ENCODE assay signal across 9 mouse cellular contexts in the genomic region with DNA sequence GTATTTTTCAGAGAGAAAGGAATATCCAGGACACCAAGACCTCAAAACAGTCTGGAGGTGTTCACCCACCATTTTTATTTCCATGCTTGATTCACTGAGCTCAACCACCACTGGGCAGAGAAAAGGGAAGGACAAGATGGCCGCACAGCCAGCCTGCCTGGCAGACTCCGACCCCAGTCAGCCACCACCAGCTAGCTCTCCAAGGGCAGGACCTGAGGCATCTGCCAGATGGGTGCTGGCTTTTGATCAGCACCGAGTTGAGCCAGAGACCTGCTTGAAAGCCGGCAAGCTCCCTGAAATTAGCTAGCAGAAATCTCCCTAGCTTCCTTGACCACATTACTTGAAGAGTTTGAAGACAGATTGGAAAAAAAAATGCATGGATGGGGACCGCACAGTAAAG.
DNase-seq lines count a peak whose midpoint lies in the region; ATAC-seq and TF ChIP-seq lines count a peak whose summit lies in the region.
"Had no signal": no experiment of that assay in that cellular context is flagged by ENCODE, and none has a peak within 500 bp of the region (broad histone marks: within the 10 kb centered on the region; RNA-seq: fewer than 3 reads in every experiment).

No protein-coding gene starts in this region.

- TF ChIP-seq CTCF in brain, embryonic 14.5 days (IDR thresholded peaks at IDR 0.05; ENCODE audit: borderline replicate concordance, extremely low read depth, insufficient read depth, insufficient read length) = no peak

- no peaks in the 10 kb centered on the region for H3K9me3 ChIP-seq in heart, embryonic 12.5 days (replicated peaks)
- H3K9me3 ChIP-seq in limb, embryonic 14.5 days (ENCODE audit: control insufficient read depth, low read length) = no peaks in the 10 kb centered on the region

- H3K27ac ChIP-seq in heart, embryonic 12.5 days (ENCODE audit: poor library complexity, severe bottlenecking) = peak overlapping the region; percentile 93
- H3K27ac ChIP-seq in limb, embryonic 14.5 days (replicated peaks; ENCODE audit: low read depth, low read length) = peak overlapping the region; percentile 96

- no peak for ATAC-seq in heart, embryonic 12.5 days (ENCODE audit: insufficient number of reproducible peaks, low FRiP score)
- ATAC-seq in limb, embryonic 14.5 days (ENCODE audit: low FRiP score, low read depth) = no peak
- no peak for ATAC-seq in frontal cortex, adult (ENCODE audit: low TSS enrichment)

- no peaks in the 10 kb centered on the region for H3K27me3 ChIP-seq in heart, embryonic 12.5 days (replicated peaks)
- H3K27me3 ChIP-seq in limb, embryonic 14.5 days (ENCODE audit: control insufficient read depth, insufficient read depth, low read length) = no peaks in the 10 kb centered on the region

- no peak overlapping the region for H3K4me2 ChIP-seq in heart, embryonic 12.5 days
- H3K4me2 ChIP-seq in limb, embryonic 14.5 days (replicated peaks; ENCODE audit: low read depth, low read length, severe bottlenecking) = 0 out of 2 replicates have a peak overlapping the region, but pooled peaks have one; percentile 58

- no peak for TF ChIP-seq POLR2A in brain, embryonic 14.5 days (IDR thresholded peaks at IDR 0.05; ENCODE audit: borderline replicate concordance, extremely low read depth, insufficient read depth, insufficient read length, poor library complexity, severe bottlenecking)
- no peak for TF ChIP-seq POLR2A in limb, embryonic 14.5 days (IDR thresholded peaks at IDR 0.05; ENCODE audit: borderline replicate concordance, extremely low read depth, insufficient read depth, insufficient read length)

- WGBS in heart, embryonic 12.5 days = 67% methylated on average over 5 of the region's 5 CpGs
- WGBS in limb, embryonic 14.5 days = 45% methylated on average over 5 of the region's 5 CpGs

- H3K36me3 ChIP-seq in heart, embryonic 12.5 days = no peaks in the 10 kb centered on the region
- no peaks in the 10 kb centered on the region for H3K36me3 ChIP-seq in limb, embryonic 14.5 days (ENCODE audit: control insufficient read depth, insufficient read depth, low read length)

- H3K9ac ChIP-seq in heart, embryonic 12.5 days = no peak overlapping the region
- no peak overlapping the region for H3K9ac ChIP-seq in limb, embryonic 14.5 days (ENCODE audit: low read depth, low read length, severe bottlenecking)

- H3K4me3 ChIP-seq in heart, embryonic 12.5 days = no peak overlapping the region
- no peak overlapping the region for H3K4me3 ChIP-seq in limb, embryonic 14.5 days (replicated peaks; ENCODE audit: low read length)

- peaks cover 28% of the 10 kb centered on the region for H3K4me1 ChIP-seq in heart, embryonic 12.5 days (replicated peaks)
- peaks cover 36% of the 10 kb centered on the region for H3K4me1 ChIP-seq in limb, embryonic 14.5 days (ENCODE audit: control insufficient read depth, insufficient read depth, low read length)

- peak; percentile 38 for DNase-seq in adrenal gland, postnatal 10 days
- DNase-seq in adrenal gland, adult 18-20 months (ENCODE audit: low spot score in 2 of 2) = no peak
- DNase-seq in brain, embryonic 14.5 days (ENCODE audit: low read depth) = peak; percentile 33
- DNase-seq in limb, embryonic 14.5 days (ENCODE audit: low spot score) = no peak
- no peak for DNase-seq in ovary, postnatal 14 days (ENCODE audit: low spot score)
- DNase-seq in natural killer cell, adult 2 months (ENCODE audit: low spot score in 2 of 2) = no peak
- DNase-seq: cerebellum, adult 8-10 months had no signal

Comparison
In these comparisons a context has a peak if more than half of its experiments do, and no peak if none do; other contexts are left out.
1. DNase-seq: peak in adrenal gland, postnatal 10 days (single experiment) and brain, embryonic 14.5 days (single experiment); none in adrenal gland, adult 18-20 months (0 of 2), limb, embryonic 14.5 days (single experiment), ovary, postnatal 14 days (single experiment) and natural killer cell, adult 2 months (0 of 2).